Mouse (Mus musculus) frontal cortex, adult 2 months (tissue): ENCODE data around the gene Tmem185b. TPM values are rescaled to one million over a fixed set of nuclear protein-coding genes. Genes with fewer than 3 reads are reported as not detected.

Source experiments
- DNase-seq, 2 experiments: peaks; one replicate each; pipeline ENCODE4 v3.0.0; 2022; ENCODE audit warnings: low spot score in 1 of 2; ENCODE audit errors: extremely low spot score in 1 of 2
- polyA plus RNA-seq: library from polyadenylated mRNA; depleted of rRNA; stranded (reverse); fragments of >200 nt; gene quantifications from 2 replicates; pipeline ENCODE4 v1.2.3, GENCODE M21; 2012

The Tmem185b gene
- polyA plus RNA-seq, 1 experiment = 12.8 TPM

DNA sequence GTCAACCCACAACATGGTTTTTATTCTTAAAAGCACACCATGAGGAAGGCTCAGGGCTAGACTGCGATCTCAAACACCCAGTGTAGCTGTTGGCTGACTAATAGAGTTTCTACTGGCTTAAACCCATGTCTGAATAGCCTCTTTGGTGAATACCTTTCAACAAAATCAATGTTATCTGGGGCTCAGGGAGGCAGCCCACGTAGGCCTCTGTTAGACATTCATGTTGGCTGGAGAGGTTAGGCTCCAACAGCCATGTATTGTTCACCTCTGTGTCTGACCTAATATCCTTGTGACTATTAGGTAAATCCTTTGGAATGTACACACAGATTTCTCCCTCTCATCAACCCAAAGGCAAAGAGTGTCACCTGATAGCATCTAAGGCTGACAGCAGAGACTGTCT lies 10.2 kb downstream of the Tmem185b start:
- no peak for DNase-seq

DNA sequence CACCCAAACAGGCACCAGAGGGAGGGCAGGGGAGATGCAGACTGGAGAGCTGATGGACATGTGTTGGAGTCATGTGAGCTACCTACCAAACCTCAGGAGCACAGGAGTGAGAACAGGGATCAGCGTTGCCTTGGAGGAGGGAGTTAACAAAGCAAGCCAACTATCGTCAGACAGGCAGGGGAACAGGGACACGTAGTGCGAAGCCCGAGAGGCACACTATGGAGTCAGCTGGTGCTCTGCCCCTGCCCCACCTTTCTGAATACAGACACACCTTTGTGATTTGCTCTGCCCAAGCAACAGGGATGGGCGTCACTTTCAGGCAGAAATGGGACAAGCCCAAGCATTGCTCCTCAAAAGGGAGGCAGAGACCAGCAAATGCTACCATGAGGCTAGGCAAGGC lies 11.7 kb downstream of the Tmem185b start:
- no peak for DNase-seq

DNA sequence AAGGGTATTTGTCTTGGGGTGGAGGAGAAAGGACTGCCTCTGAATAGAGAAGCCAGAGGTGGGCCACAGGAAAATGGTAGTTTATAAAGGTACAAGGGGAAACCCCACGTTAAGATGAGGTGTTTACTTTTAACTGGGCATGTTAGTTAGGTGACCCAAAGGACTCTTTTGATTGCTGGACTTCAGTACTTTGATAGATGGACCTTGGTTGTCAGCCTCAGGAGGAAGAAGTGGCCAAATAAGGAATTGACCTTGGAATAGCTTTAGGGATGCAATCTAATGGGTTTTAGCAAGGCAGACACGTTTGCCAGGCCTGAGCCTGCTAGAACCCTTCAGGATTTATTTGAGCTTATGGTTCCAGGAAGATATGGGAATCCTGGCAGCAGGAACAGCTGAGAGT lies 13.3 kb downstream of the Tmem185b start:
- no peak for DNase-seq

DNA sequence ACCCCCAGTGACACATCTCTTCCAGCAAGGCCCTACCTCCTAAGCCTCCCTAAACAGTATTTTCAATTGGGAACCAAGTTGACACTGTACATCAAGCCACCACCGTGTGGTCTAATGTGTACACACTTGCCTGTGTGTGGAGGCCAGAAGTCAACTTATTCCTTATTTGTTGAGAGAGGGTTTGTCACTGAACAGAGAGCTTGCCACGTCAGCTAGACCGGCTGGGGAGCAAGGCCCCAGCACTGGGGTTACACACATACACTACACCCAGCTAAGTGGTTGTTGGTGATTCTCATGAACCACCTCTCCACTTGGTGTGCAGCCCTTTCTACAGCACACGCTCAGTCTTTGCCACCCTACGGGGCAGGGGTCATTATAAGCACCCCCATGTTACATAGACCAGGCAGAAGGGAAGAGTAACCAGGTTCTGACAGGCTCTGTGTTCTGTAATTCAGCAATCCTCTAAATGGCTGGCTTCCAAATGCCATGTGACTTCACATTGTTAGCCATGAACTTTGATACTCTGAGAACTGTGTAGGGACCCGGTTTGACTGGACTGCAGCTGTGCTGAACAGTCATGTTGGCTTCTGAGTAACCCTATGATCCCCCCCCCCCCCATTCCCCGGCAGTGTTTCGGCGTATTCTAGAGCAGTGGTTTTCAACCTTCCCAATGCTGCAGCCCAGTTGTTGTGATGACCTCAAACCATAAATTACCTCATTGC lies 15.0 kb downstream of the Tmem185b start:
- DNase-seq = no peak

DNA sequence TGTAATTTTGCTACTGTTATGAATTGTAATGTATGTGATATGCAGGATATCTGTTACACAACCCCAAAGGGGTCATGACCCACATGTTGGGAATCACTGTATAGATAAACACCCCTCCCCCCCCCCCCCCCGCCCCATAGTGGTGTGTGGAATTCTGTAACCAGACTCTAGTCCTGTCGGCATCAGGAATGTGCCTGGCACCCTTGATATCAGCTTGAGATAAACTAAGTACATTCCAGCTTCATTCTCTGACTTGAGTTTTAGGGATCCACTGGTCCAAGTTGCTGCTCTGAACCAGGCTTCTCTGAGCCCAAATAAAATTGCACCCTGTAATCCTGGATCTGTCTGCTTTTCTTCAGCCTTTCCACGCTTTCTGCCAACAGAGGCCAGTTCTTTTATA lies 15.6 kb downstream of the Tmem185b start:
- DNase-seq = no peak

DNA sequence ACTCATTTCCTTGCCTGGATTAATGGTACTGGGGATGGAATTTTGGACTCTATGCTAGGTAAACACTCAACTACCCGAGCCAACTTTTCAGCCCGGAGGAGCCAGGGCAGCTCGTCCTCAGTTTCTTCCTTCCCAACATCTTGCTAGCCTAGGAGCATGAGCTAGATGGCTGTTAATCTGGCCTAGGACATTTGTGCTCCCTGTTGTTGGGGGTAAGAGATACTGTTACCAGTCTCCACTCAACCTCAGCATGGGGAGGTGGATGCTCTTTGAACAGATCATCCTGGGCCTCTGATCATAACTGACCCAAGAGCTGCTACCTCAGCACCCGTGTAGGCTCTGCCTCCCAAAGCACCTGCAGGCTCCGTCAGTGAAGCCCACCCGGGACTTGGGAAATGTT lies 17.4 kb downstream of the Tmem185b start:
- no peak for DNase-seq

DNA sequence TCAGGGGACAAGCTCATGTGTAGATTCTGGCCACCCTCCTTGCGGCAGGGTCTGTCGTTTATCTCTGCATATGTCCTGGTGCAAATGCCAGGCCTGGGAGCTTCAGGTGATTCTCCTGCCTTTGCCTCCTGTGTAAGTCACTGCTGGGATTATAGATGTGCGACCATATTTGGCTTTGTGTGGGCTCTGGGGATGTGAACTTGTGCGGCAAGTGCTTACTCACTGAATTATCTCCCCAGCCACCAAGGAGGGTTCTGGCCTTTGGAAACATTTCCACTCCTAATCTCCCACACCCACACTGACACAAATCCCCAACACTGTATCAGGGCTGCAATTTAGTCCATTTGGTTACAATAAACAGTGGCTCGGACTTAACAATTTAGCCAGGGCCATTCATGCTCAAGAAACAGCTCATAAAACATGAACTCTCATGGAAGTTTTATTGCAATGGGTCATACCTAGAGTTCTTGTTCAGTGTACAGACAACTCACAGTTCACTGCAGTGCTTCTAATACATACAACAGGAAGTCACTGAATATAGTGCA lies 18.7 kb downstream of the Tmem185b start:
- no peak for DNase-seq

DNA sequence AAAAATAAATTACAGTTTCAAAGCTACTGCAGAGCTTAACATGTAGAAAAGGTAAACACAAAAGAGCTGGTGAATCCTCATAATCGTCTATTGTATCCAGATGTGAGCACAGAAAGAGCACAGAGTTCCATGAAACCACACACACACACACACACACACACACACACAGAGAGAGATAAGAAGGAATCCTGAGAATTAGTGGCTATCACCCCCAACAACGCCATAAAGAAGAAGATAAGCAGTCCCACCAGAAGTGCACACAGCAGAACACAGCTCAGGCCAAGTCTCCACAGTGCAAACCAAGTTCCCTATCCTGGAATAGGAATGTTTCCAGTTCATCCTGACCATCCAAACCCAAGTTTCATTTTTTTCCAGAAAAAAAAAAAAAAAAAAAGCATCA lies 19.2 kb downstream of the Tmem185b start:
- no peak for DNase-seq

DNA sequence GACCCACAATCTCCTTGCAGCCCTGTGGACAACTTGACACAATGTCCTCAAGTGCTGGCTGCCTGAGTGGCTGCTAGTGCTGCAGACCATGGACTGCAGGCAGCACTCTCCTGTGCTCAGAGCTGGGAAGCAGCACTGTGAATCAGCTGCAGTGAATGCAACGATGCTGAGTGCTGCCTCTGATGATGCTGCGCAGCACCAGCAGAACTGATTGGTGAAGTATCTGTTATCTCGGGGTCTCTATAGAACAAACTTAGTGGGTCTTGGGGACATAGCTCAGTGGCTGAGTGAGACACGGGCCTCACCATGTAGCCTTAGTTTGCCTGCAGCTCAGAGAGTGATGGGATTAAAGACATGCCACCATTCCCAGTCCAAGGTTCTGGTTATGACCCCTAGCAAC lies 19.7 kb downstream of the Tmem185b start:
- no peak for DNase-seq

DNA sequence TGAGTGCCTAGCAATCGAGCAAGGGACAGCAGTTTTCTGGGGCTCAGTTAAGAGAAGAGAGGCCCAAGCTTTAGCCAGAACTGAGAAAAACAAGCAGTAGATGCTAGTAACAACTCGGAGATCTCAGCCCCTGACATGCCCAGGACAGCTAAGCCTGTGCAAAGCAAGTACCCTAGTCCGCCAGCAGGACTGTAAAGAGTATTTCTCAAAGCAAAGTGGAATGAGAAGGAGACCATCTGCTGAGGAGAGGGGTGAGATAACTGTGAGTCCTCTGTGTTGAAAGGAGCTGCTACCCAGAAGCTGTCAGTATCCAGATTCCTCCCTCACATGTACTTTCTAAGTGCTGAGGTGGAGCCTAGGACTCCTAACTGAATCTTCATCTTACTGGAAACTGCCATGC lies 20.5 kb downstream of the Tmem185b start:
- no peak for DNase-seq

DNA sequence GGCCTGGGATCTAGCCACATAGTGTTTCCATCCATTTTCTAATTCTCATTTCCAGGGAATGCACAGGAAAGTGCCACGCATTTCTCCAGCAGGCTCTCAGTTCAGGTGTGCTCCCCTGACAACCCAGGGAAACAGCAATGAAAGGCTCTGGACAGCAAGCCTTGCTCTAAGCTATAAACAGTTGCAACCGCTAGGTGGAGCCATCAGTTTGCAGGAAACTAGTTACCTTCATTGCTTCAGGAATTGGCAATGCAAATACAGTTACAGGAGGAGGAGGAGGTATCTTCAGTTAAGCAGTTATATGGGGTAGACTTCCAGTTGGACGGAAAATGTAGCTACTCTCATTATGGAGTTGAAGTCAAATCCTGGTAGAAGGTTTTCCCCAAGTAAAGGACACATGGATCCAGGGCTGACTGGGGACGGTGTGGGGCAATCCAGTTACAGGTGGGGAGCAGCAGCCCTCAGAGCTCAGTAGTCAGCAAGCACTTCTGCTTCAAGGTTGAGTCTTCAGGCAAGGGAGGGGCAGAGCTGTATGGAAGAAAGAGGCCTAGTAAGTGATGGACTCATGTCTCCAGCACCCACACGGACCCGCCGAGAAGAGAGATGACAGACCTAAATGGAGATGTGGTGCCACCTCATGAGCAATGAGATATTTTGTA lies 22.8 kb downstream of the Tmem185b start:
- peak; percentile 44 to 94 for DNase-seq

DNA sequence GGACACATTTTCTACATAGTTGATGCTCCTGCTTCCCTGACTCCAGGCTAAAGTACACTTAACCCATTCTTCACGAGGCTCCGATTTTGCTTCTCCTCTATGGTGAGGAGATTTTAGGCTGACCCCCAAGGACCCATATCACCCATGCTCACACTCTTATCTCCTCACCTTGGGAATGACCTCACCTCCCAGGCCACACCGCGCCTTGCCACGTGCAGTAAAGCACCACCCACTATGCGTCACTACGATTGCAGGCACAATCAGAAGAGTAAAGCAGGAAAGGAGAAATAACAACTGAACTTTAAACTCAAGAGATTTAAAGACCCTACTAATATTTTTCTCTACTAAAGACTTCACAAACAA lies 23.3 kb downstream of the Tmem185b start:
- no peak for DNase-seq

DNA sequence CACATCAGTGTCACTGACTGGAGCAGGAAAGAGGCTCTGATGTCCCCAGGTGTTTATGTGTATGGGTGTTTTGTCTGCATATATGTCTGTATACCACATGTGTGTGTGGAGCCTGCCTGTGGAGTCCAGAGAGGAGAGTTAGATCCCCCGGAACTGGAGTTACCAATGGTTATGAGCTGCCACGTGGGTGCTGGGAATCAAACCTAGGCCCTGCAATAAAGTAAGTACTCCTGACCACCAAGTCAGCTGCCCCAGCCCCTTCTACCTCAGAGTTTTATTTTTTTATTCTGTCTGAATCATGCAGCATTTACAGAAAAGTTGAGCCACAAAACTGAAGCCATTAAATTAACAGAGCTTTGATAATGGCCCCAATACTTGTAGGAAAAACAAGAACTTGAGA lies 24.1 kb downstream of the Tmem185b start:
- no peak for DNase-seq

DNA sequence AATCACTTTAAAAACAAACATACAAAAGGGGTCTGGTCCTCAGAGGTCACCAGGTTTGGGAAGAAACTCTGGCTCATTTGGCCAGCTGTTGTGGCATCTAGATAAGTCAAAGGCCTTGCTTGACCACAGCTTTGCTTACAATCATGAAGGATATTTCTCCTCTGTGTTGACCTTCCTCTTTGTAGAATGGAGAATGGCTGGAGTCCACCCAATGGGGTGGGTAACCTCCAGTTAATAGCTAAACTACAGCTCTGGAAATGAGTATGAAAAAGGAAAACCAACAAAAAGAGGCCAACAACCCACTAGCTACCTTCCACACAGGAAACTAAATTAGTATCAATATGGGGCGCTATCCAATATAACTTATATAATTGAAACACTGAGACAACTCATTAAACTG lies 25.7 kb downstream of the Tmem185b start:
- DNase-seq = no peak

DNA sequence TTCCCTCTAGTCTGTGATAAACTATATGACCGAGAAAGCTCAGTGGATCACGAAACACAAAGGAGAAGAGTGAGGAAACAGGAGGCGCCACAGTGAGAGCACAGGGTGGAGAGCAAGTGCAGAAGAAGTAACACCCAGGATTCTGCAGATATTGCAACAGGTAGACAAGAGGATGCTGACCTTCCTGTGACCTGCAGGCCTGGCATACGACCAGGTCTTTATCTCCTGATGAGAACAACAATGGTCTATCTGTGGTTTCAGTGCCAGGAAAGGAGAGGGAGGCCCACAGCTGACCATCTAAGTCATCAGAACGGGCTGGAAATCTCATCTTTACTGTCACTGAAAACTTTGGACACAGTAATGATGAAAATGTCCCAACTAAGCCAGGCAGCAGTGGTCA lies 29.7 kb downstream of the Tmem185b start:
- DNase-seq = no peak

DNA sequence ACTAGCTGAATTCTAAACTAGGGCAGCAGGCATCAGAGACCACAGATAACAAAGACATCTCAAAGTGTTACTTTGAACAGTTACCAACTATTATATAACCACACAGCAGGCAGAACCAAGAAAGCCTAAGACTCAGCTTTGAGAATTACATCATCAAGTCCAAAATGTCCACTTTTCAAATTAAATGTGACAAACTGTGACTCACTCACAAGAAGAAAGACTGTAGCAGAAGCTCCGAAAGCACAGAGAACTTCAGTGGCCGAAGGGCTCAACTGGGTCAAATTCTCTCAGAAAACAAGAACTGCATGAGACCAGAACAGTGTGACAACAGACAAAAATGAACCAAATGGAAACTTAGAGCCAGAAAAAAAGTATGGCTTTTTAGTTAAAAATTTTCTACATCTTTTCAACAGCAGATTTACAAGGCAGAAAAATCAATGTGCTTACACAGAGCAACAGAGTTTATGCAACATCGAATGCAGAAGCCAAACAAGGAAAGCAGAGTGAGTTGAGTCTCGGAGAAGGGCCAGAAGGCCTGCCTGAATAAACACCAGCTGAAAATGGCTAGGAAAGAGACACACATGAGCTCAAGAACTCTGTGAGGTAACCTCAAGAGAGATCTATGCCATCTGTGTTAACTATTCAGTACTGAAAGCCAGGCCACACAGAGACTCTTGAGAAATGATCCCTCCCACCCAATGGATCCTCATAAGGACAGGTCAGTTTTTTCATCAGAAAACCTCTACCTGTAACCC lies 31.9 kb downstream of the Tmem185b start:
- DNase-seq = peak; percentile 19 to 44

DNA sequence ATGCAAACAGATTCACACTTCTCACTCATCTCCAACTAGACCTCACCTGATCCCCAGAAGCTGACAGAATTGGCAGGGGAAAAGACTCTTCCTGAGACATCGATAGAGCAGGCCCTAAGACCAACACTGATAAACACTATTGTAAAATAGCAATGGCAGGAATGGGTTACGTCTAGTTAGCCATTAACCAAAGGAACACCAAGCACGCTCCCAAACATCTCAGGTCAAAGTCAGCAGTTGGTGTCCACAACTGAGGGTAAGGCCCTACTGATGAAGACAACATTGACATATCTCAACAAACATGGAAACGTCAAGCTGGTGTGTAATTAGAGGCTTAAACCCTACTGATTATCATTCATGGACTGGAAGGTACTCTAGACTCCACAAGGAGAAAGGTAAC lies 39.6 kb downstream of the Tmem185b start:
- DNase-seq = no peak

DNA sequence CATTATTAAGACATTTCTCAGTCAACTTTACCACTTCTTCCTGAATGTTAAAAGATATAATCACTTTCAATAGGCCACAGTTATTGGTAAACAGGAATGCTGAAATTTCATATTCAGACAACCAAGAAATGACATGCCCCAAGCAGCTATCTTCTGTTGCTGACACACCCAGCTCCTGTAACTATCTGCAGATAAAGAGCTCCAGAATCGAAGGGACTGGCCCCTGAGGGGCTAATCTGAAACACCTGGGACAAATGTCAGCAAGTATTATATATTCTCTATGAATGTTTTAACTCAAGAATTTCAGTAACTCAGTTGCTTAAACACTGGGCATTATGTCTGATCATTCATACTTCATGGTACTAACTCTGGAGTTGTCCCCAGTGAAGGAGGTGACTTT lies 44.2 kb downstream of the Tmem185b start:
- no peak for DNase-seq
